Mouse (Mus musculus): ENCODE measurements around the gene Gm5475. TPM values are rescaled to one million over a fixed set of nuclear protein-coding genes. Genes with fewer than 3 reads are reported as not detected.

Gm5475 gene
- polyA plus RNA-seq, 1 experiment from 2014 or later, result not detected

- H3K36me3 ChIP-seq (ENCODE audit: inconsistent target), result peaks cover 89% of the 10 kb centered on the region
- H3K79me2 ChIP-seq (ENCODE audit: inconsistent target), result no peaks in the 10 kb centered on the region; the same call in 1 of the 2 replicates
- 90% methylated on average over 4 of the region's 4 CpGs for WGBS (ENCODE audit: missing documents)
- H3K27ac ChIP-seq, result no peak overlapping the region
- H3K4me3 ChIP-seq (ENCODE audit: inconsistent target), result no peak overlapping the region
Observed at GRCm38 (mm10) chr15:100401811-100402210, 20.1 kb upstream of the Gm5475 start.

GRCm38 (mm10) chr15:100402347-100402746 is 19.6 kb upstream of the Gm5475 start:
- no peaks in the 10 kb centered on the region; the same call in 1 of the 2 replicates for H3K79me2 ChIP-seq (ENCODE audit: inconsistent target)
- 96% methylated on average over 14 of the region's 14 CpGs for WGBS (ENCODE audit: missing documents)
- no peak overlapping the region for H3K4me3 ChIP-seq (ENCODE audit: inconsistent target)
- H3K36me3 ChIP-seq (ENCODE audit: inconsistent target), result peaks cover 89% of the 10 kb centered on the region
- no peak overlapping the region for H3K27ac ChIP-seq

- WGBS (ENCODE audit: missing documents), result 92% methylated on average over 4 of the region's 4 CpGs
- H3K27ac ChIP-seq, result peak overlapping the region; percentile 15; the same call in 1 of the 2 replicates
- no peak overlapping the region for H3K4me3 ChIP-seq (ENCODE audit: inconsistent target)
- H3K79me2 ChIP-seq (ENCODE audit: inconsistent target), result no peaks in the 10 kb centered on the region; the same call in 1 of the 2 replicates
- H3K36me3 ChIP-seq (ENCODE audit: inconsistent target), result peaks cover 89% of the 10 kb centered on the region
Observed at GRCm38 (mm10) chr15:100402798-100403197, 19.1 kb upstream of the Gm5475 start.

- peaks cover 89% of the 10 kb centered on the region for H3K36me3 ChIP-seq (ENCODE audit: inconsistent target)
- WGBS (ENCODE audit: missing documents), result 67% methylated on average over 16 of the region's 16 CpGs
Observed at GRCm38 (mm10) chr15:100403318-100404000, 18.5 kb upstream of the Gm5475 start.

GRCm38 (mm10) chr15:100406088-100406487 is 15.9 kb upstream of the Gm5475 start:
- 44% methylated on average over 5 of the region's 5 CpGs for WGBS (ENCODE audit: missing documents)
- H3K4me3 ChIP-seq (ENCODE audit: inconsistent target), result no peak overlapping the region
- H3K79me2 ChIP-seq (ENCODE audit: inconsistent target), result peaks cover 21% of the 10 kb centered on the region; the same call in 1 of the 2 replicates
- H3K27ac ChIP-seq, result no peak overlapping the region
- peaks cover 84% of the 10 kb centered on the region for H3K36me3 ChIP-seq (ENCODE audit: inconsistent target)

More at GRCm38 (mm10) chr15:100403318-100404000, 18.5 kb upstream of the Gm5475 start:
- H3K79me2 ChIP-seq (ENCODE audit: inconsistent target), result no peaks in the 10 kb centered on the region; the same call in 1 of the 2 replicates
- peak overlapping the region; percentile 22 for H3K27ac ChIP-seq
- no peak overlapping the region for H3K4me3 ChIP-seq (ENCODE audit: inconsistent target)

GRCm38 (mm10) chr15:100410918-100411672 is 10.9 kb upstream of the Gm5475 start:
- no peak overlapping the region for H3K27ac ChIP-seq
- peaks cover 71% of the 10 kb centered on the region for H3K79me2 ChIP-seq (ENCODE audit: inconsistent target)
- H3K4me3 ChIP-seq (ENCODE audit: inconsistent target), result no peak overlapping the region
- H3K36me3 ChIP-seq (ENCODE audit: inconsistent target), result peaks cover 53% of the 10 kb centered on the region
- 64% methylated on average over 14 of the region's 14 CpGs for WGBS (ENCODE audit: missing documents)

GRCm38 (mm10) chr15:100411731-100412130 is 10.2 kb upstream of the Gm5475 start:
- Histone ChIP-seq H3K27ac (no peak overlapping the region), H3K36me3 (ENCODE audit: inconsistent target) (peaks cover 46% of the 10 kb centered on the region)
- 94% methylated on average over 5 of the region's 5 CpGs for WGBS (ENCODE audit: missing documents)

GRCm38 (mm10) chr15:100413306-100413705 is 8.6 kb upstream of the Gm5475 start:
- peaks cover 94% of the 10 kb centered on the region for H3K79me2 ChIP-seq (ENCODE audit: inconsistent target)
- 89% methylated on average over 4 of the region's 5 CpGs for WGBS (ENCODE audit: missing documents)
- peaks cover 30% of the 10 kb centered on the region for H3K36me3 ChIP-seq (ENCODE audit: inconsistent target)
- H3K27ac ChIP-seq, result no peak overlapping the region
- no peak overlapping the region for H3K4me3 ChIP-seq (ENCODE audit: inconsistent target)

More at GRCm38 (mm10) chr15:100411731-100412130, 10.2 kb upstream of the Gm5475 start:
- no peak overlapping the region for H3K4me3 ChIP-seq (ENCODE audit: inconsistent target)
- H3K79me2 ChIP-seq (ENCODE audit: inconsistent target), result peaks cover 78% of the 10 kb centered on the region

GRCm38 (mm10) chr15:100414011-100414410 is 7.9 kb upstream of the Gm5475 start:
- Histone ChIP-seq H3K27ac (no peak overlapping the region), H3K36me3 (ENCODE audit: inconsistent target) (peaks cover 25% of the 10 kb centered on the region), H3K4me3 (ENCODE audit: inconsistent target) (no peak overlapping the region), H3K79me2 (ENCODE audit: inconsistent target) (peaks cover 100% of the 10 kb centered on the region)
- WGBS (ENCODE audit: missing documents), result 73% methylated on average over 4 of the region's 4 CpGs

GRCm38 (mm10) chr15:100414942-100415341 is 7.0 kb upstream of the Gm5475 start:
- WGBS (ENCODE audit: missing documents), result 89% methylated on average over 13 of the region's 13 CpGs
- H3K36me3 ChIP-seq (ENCODE audit: inconsistent target), result peaks cover 16% of the 10 kb centered on the region
- H3K79me2 ChIP-seq (ENCODE audit: inconsistent target), result peaks cover 100% of the 10 kb centered on the region
- no peak overlapping the region for H3K4me3 ChIP-seq (ENCODE audit: inconsistent target)
- no peak overlapping the region for H3K27ac ChIP-seq

GRCm38 (mm10) chr15:100415684-100416083 is 6.3 kb upstream of the Gm5475 start:
- H3K79me2 ChIP-seq (ENCODE audit: inconsistent target), result peaks cover 100% of the 10 kb centered on the region
- H3K36me3 ChIP-seq (ENCODE audit: inconsistent target), result peaks cover 9% of the 10 kb centered on the region; the same call in 1 of the 2 replicates
- no peak overlapping the region for H3K27ac ChIP-seq
- H3K4me3 ChIP-seq (ENCODE audit: inconsistent target), result no peak overlapping the region
- 91% methylated on average over 6 of the region's 8 CpGs for WGBS (ENCODE audit: missing documents)

- no peaks in the 10 kb centered on the region for H3K36me3 ChIP-seq (ENCODE audit: inconsistent target)
- H3K27ac ChIP-seq, result no peak overlapping the region
- WGBS (ENCODE audit: missing documents), result 91% methylated on average over 9 of the region's 9 CpGs
- H3K4me3 ChIP-seq (ENCODE audit: inconsistent target), result no peak overlapping the region
- peaks cover 88% of the 10 kb centered on the region for H3K79me2 ChIP-seq (ENCODE audit: inconsistent target)
Observed at GRCm38 (mm10) chr15:100417854-100418450, 4.0 kb upstream of the Gm5475 start.

- Histone ChIP-seq H3K27ac (no peak overlapping the region), H3K79me2 (ENCODE audit: inconsistent target) (peaks cover 74% of the 10 kb centered on the region), H3K4me3 (ENCODE audit: inconsistent target) (no peak overlapping the region), H3K36me3 (ENCODE audit: inconsistent target) (no peaks in the 10 kb centered on the region)
- WGBS (ENCODE audit: missing documents), result 89% methylated on average over 8 of the region's 8 CpGs
Observed at GRCm38 (mm10) chr15:100419311-100419710, 2.6 kb upstream of the Gm5475 start.

GRCm38 (mm10) chr15:100419901-100420745 is 1.8 kb upstream of the Gm5475 start:
- Histone ChIP-seq H3K27ac (peak overlapping the region; percentile 84), H3K36me3 (ENCODE audit: inconsistent target) (no peaks in the 10 kb centered on the region), H3K4me3 (ENCODE audit: inconsistent target) (no peak overlapping the region), H3K79me2 (ENCODE audit: inconsistent target) (peaks cover 66% of the 10 kb centered on the region)
- WGBS (ENCODE audit: missing documents), result 52% methylated on average over 9 of the region's 9 CpGs

Data from macrophage (primary cell).